Mouse (Mus musculus) thymus, adult 2 months (tissue): ENCODE data around the gene Oas1d.

Experiments
- CTCF ChIP-seq: fragments of 200-500 bp; IDR thresholded peaks from 2 replicates; pipeline ENCODE4 v1.5.1; 2012; ENCODE audit warnings: mild to moderate bottlenecking, control low read depth, low read length, moderate library complexity, borderline replicate concordance; ENCODE audit not compliant: control insufficient read depth, poor library complexity, insufficient read depth; ENCODE audit errors: extremely low read depth
- POLR2A ChIP-seq: fragments of 200-500 bp; IDR thresholded peaks from 2 replicates; pipeline ENCODE4 v1.6.1; 2012; ENCODE audit warnings: mild to moderate bottlenecking, low read length, control low read depth, moderate library complexity; ENCODE audit not compliant: control insufficient read depth, poor library complexity, insufficient read depth; ENCODE audit errors: extremely low read depth

- TF ChIP-seq CTCF (no peak), POLR2A (no peak)
These were observed 22.1 kb upstream of the Oas1d start for GRCm38 (mm10) chr5:120892243-120892660.
